Mouse (Mus musculus) CH12.LX (cell line): ENCODE measurements around the gene Prkn. TPM values are rescaled to one million over a fixed set of nuclear protein-coding genes. Genes with fewer than 3 reads are reported as not detected.

Experiments used
- DNase-seq: peaks from one replicate; pipeline ENCODE4 v3.0.0-alpha.2; 2013; ENCODE audit errors: extremely low read depth
- H3K27ac ChIP-seq: 2 replicates; pipeline ENCODE4 v1.5.1; 2012; ENCODE audit warnings: low read depth, mild to moderate bottlenecking, control low read depth, moderate library complexity; ENCODE audit not compliant: insufficient read depth
- H3K27me3 ChIP-seq: replicated peaks from 2 replicates; pipeline ENCODE3; 2012; ENCODE audit warnings: inconsistent platforms
- H3K36me3 ChIP-seq, 2 experiments: replicated peaks in 1 of 2; 2 replicates each; pipeline versions ENCODE3 to v1.6.1; 2012; ENCODE audit warnings: inconsistent platforms in 1 of 2, low read length in 1 of 2, mild to moderate bottlenecking in 1 of 2, mixed read lengths in 1 of 2, moderate library complexity in 1 of 2; ENCODE audit not compliant: control insufficient read depth in 1 of 2, insufficient read depth in 1 of 2
- H3K4me1 ChIP-seq, 2 experiments: 2 replicates each; pipeline ENCODE4 v1.6.1; 2012; ENCODE audit warnings: inconsistent platforms in 1 of 2, moderate library complexity in 1 of 2; ENCODE audit not compliant: insufficient read depth in 2 of 2, control insufficient read depth in 1 of 2
- H3K4me2 ChIP-seq: 2 replicates; pipeline ENCODE4 v1.6.1; 2012; ENCODE audit warnings: low read depth, mild to moderate bottlenecking, control low read depth; ENCODE audit not compliant: poor library complexity, insufficient read depth, severe bottlenecking
- H3K4me3 ChIP-seq, 3 experiments: fragments of 150-350 bp in 1 of 3; sonication (generic) in 1 of 3; replicated peaks in 1 of 3; 2 replicates each; pipeline versions ENCODE3 to v1.5.1; 2011 to 2012; ENCODE audit warnings: low read depth in 2 of 3, low read length in 2 of 3, mild to moderate bottlenecking in 2 of 3, moderate library complexity in 2 of 3, control low read depth in 1 of 3, improper control_type of control experiment in 1 of 3, inconsistent platforms in 1 of 3, mixed read lengths in 1 of 3; ENCODE audit not compliant: poor library complexity in 1 of 3
- H3K79me2 ChIP-seq: replicated peaks from 2 replicates; pipeline ENCODE4 v1.6.1; 2012; ENCODE audit warnings: mild to moderate bottlenecking, moderate library complexity; ENCODE audit not compliant: control insufficient read depth, poor library complexity, insufficient read depth, severe bottlenecking; ENCODE audit errors: extremely low read depth
- H3K9ac ChIP-seq: 2 replicates; pipeline ENCODE4 v1.6.1; 2012; ENCODE audit warnings: low read depth, mild to moderate bottlenecking, control low read depth, moderate library complexity; ENCODE audit not compliant: insufficient read depth
- H3K9me3 ChIP-seq: replicated peaks from 2 replicates; pipeline ENCODE3; 2012; ENCODE audit warnings: low read length, inconsistent platforms, mixed read lengths
- BHLHE40 ChIP-seq: IDR thresholded peaks from 2 replicates; pipeline ENCODE4 v1.6.1; 2011; ENCODE audit warnings: mild to moderate bottlenecking, low read depth, low read length, improper control_type of control experiment
- CHD2 ChIP-seq: IDR thresholded peaks from 2 replicates; pipeline ENCODE4 v1.6.1; 2011; ENCODE audit warnings: low read length, improper control_type of control experiment
- CTCF ChIP-seq, 2 experiments: IDR thresholded peaks in 1 of 2; conservative IDR thresholded peaks in 1 of 2; 2 replicates each; pipeline ENCODE4 v1.5.1; 2011 to 2012; ENCODE audit warnings: low read depth in 2 of 2, low read length in 2 of 2, improper control_type of control experiment in 1 of 2, inconsistent platforms in 1 of 2, mild to moderate bottlenecking in 1 of 2, moderate library complexity in 1 of 2
- E2F4 ChIP-seq: IDR thresholded peaks from 2 replicates; pipeline ENCODE4 v1.6.1; 2011; ENCODE audit warnings: low read depth, low read length, improper control_type of control experiment; ENCODE audit not compliant: insufficient replicate concordance
- ELF1 ChIP-seq: IDR thresholded peaks from 2 replicates; pipeline ENCODE4 v1.6.1; 2014; ENCODE audit warnings: low read depth, mild to moderate bottlenecking, inconsistent platforms, low read length, improper control_type of control experiment
- ETS1 ChIP-seq: conservative IDR thresholded peaks from 2 replicates; pipeline ENCODE4 v1.6.1; 2012; ENCODE audit warnings: low read depth, mild to moderate bottlenecking, inconsistent platforms, low read length, improper control_type of control experiment, moderate library complexity
- HCFC1 ChIP-seq: IDR thresholded peaks from 2 replicates; pipeline ENCODE4 v1.6.1; 2012; ENCODE audit warnings: low read depth, mild to moderate bottlenecking, inconsistent platforms, low read length, improper control_type of control experiment
- JUN ChIP-seq: IDR thresholded peaks from 2 replicates; pipeline ENCODE4 v1.6.1; 2011; ENCODE audit warnings: low read depth, mild to moderate bottlenecking, low read length, improper control_type of control experiment, moderate library complexity; ENCODE audit not compliant: insufficient read depth
- KAT2A ChIP-seq: IDR thresholded peaks from 2 replicates; pipeline ENCODE4 v1.6.1; 2012; ENCODE audit warnings: low read length, improper control_type of control experiment, inconsistent platforms; ENCODE audit not compliant: insufficient replicate concordance
- MAZ ChIP-seq: IDR thresholded peaks from 2 replicates; pipeline ENCODE4 v1.6.1; 2012; ENCODE audit warnings: low read depth, mild to moderate bottlenecking, inconsistent platforms, low read length, improper control_type of control experiment, moderate library complexity
- NELFE ChIP-seq: IDR thresholded peaks from 2 replicates; pipeline ENCODE4 v1.6.1; 2011; ENCODE audit warnings: low read depth, low read length, improper control_type of control experiment
- PAX5 ChIP-seq: IDR thresholded peaks from 2 replicates; pipeline ENCODE4 v1.6.1; 2012; ENCODE audit warnings: low read length, inconsistent platforms, mixed read lengths
- POLR2AphosphoS2 ChIP-seq: IDR thresholded peaks from 2 replicates; pipeline ENCODE4 v1.6.1; 2011; ENCODE audit warnings: low read depth, low read length, improper control_type of control experiment
- RAD21 ChIP-seq: IDR thresholded peaks from 2 replicates; pipeline ENCODE4 v1.6.1; 2011; ENCODE audit warnings: low read depth, mild to moderate bottlenecking, low read length, improper control_type of control experiment, moderate library complexity
- SIN3A ChIP-seq: IDR thresholded peaks from 2 replicates; pipeline ENCODE4 v1.6.1; 2012; ENCODE audit warnings: low read length, improper control_type of control experiment, inconsistent platforms
- SMC3 ChIP-seq: IDR thresholded peaks from 2 replicates; pipeline ENCODE4 v1.6.1; 2011; ENCODE audit warnings: low read depth, low read length, improper control_type of control experiment
- TBP ChIP-seq: conservative IDR thresholded peaks from 2 replicates; pipeline ENCODE4 v1.6.1; 2011; ENCODE audit warnings: low read depth, low read length, improper control_type of control experiment
- UBTF ChIP-seq: IDR thresholded peaks from 2 replicates; pipeline ENCODE4 v1.6.1; 2012; ENCODE audit warnings: low read depth, mild to moderate bottlenecking, inconsistent platforms, low read length, improper control_type of control experiment, moderate library complexity
- USF1 ChIP-seq: IDR thresholded peaks from 2 replicates; pipeline ENCODE4 v1.6.1; 2014; ENCODE audit warnings: low read depth, mild to moderate bottlenecking, inconsistent platforms, low read length, improper control_type of control experiment
- ZC3H11A ChIP-seq: IDR thresholded peaks from 2 replicates; pipeline ENCODE4 v1.6.1; 2012; ENCODE audit warnings: low read depth, mild to moderate bottlenecking, inconsistent platforms, low read length, improper control_type of control experiment
- dilution Hi-C: fragments of 300-500 bp; cut with MboI; formaldehyde crosslinking; loops from 2 replicates; pipeline ENCODE4 v1.14.3; 2020; ENCODE audit warnings: low sequenced_read_pairs; ENCODE audit not compliant: extremely low pct_unique_long_range_greater_than_20kb, extremely low pct_ligation_motif_present
- in situ Hi-C: fragments of 300-500 bp; cut with MboI; formaldehyde crosslinking; loops from 3 replicates; pipeline ENCODE4 v1.14.3; 2019; ENCODE audit warnings: low sequenced_read_pairs, low pct_ligation_motif_present, low pct_unique_long_range_greater_than_20kb, mixed read lengths
- polyA plus RNA-seq: library from polyadenylated mRNA; unstranded; fragments of >175 nt; gene quantifications from 2 replicates; pipeline ENCODE4 v1.2.1, GENCODE M21; 2012; ENCODE audit warnings: low read depth; ENCODE audit not compliant: insufficient read length
- total RNA-seq, 2 experiments: library from RNA; depleted of rRNA; stranded (reverse); fragments of 300-350 nt in 1 of 2; fragments of >200 nt in 1 of 2; gene quantifications; 2 replicates each; pipeline ENCODE4 v1.2.3; 2012 to 2014

Gene Prkn
- total and polyA plus RNA-seq, 3 experiments: 0.08 TPM; not detected in 2

DNA sequence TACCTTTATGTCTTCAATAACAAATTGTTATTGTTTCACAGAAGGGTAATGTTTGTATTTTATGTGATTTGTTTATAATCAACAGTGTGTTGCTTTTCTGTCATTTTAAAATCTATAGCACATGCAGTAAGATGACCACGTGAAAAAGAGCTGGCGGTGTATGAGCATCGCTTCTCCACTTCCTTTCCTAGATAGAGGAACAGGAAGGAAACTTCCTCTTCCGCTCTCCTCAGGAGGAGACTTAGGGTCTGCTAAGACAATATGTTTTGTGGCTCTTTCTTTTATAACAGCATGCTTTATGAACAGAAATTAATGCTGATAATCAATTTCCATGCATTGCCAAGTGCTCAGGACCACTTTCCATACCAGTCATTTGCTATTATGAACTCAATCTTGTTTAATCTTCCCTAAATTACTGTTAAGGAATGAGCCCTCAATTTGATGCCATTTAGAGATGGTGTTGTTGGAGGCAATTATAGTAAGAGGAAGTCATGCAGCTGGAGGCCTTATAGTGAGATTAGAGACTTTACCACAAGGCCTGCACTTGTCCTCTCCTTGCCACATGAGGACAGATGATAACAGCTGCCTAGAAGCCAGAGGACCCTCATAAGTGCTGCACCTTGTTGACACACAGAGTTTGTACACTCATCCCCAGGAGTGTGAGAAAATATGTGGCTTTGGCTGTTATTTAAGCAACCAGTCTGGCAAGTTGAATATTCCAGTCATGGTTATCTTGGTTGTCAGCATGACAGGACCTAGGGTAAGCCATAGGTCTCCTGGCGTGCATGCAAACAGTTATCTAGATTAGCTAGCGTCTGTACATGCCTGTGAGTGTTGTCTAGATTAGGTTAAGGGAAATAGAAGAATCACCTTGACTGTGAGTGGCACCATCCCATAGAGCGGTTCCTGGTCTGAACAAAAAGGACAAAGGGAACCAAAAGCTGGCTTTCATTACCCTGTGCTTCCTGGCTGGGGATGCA lies 34.3 kb downstream of the Prkn start:
- Histone ChIP-seq H3K27me3 (no peaks in the 10 kb centered on the region), H3K9ac (no peak overlapping the region), H3K27ac (no peak overlapping the region), H3K36me3 (no peaks in the 10 kb centered on the region), H3K4me2 (no peak overlapping the region), H3K79me2 (no peaks in the 10 kb centered on the region), H3K9me3 (no peaks in the 10 kb centered on the region), H3K4me3 (no peak overlapping the region), H3K4me1 (peaks cover 0 to 3% of the 10 kb centered on the region in 2 experiments; a peak in 1 of 4 replicates)
- in situ Hi-C loops (no loop called here), dilution Hi-C loops (no loop called here)
- no peak for DNase-seq
- TF ChIP-seq PAX5 (no peak), UBTF (no peak), USF1 (no peak), ETS1 (no peak), HCFC1 (no peak), E2F4 (no peak), TBP (no peak), POLR2AphosphoS2 (no peak), BHLHE40 (no peak), ZC3H11A (no peak), JUN (no peak), RAD21 (no peak), CHD2 (no peak), MAZ (no peak), ELF1 (no peak)

DNA sequence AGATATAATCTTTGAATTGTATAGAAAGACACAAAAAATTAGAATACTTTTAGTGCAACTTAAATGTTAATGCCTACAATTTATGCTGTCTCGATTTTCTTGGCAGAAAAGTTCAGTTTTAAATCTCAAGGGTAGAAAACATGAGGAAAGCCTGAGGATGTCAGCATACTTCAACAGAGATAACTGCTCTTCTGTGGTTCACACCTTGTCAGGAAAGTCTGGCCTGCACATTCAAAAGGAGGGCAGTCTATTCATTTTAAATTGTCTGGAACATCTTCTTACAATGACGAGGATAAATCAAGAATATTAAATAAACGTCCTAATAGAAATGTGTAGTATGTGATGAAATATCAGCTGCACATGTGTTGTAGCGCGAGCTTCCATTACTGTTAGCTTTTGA lies 38.8 kb downstream of the Prkn start:
- in situ Hi-C loops: no loop called here
- Histone ChIP-seq H3K4me1 (peaks cover 0 to 3% of the 10 kb centered on the region in 2 experiments; a peak in 1 of 4 replicates), H3K27ac (no peak overlapping the region), H3K36me3 (no peaks in the 10 kb centered on the region), H3K79me2 (no peaks in the 10 kb centered on the region), H3K9me3 (no peaks in the 10 kb centered on the region), H3K9ac (no peak overlapping the region), H3K4me2 (no peak overlapping the region), H3K27me3 (no peaks in the 10 kb centered on the region), H3K4me3 (no peak overlapping the region)
- dilution Hi-C loops: no loop called here
- DNase-seq: no peak
- TF ChIP-seq SMC3 (no peak), NELFE (no peak), USF1 (no peak), KAT2A (no peak), CTCF (conservative IDR thresholded peaks at IDR 0.05 in 1 of 2, IDR thresholded peaks at IDR 0.05 in 1 of 2; ENCODE audit: low read depth in 2 of 2, low read length in 2 of 2) (no peak), MAZ (no peak), SIN3A (no peak)
